Mouse (Mus musculus): ENCODE measurements around the gene Btbd7.

GRCm38 (mm10) chr12:102769000-102769399, 109.3 kb downstream of the Btbd7 start:
- TF ChIP-seq CTCF (IDR thresholded peaks at IDR 0.05; ENCODE audit: control insufficient read depth, insufficient read depth, low read length), result no peak
- TF ChIP-seq POLR2A (IDR thresholded peaks at IDR 0.05; ENCODE audit: borderline replicate concordance, control insufficient read depth, low read depth, low read length), result no peak
